17 mouse cellular contexts compared by ENCODE assay signal in genomic region chr1:40808643-40809042, GRCm38 (mm10). TPM values are rescaled to one million over a fixed set of nuclear protein-coding genes. Genes with fewer than 3 reads are reported as not detected.
"Had no signal": no experiment of that assay in that cellular context is flagged by ENCODE, and none has a peak within 500 bp of the region (broad histone marks: within the 10 kb centered on the region; RNA-seq: fewer than 3 reads in every experiment).

No protein-coding gene starts in this region.

- H3K27me3 ChIP-seq: midbrain, embryonic 12.5 days; neural tube, embryonic 12.5 days; stomach, embryonic 15.5 days had no signal

- H3K4me2 ChIP-seq: lung, embryonic 14.5 days; midbrain, embryonic 12.5 days; neural tube, embryonic 12.5 days; stomach, embryonic 15.5 days had no signal

- H3K4me3 ChIP-seq: midbrain, embryonic 10.5 days; midbrain, embryonic 12.5 days; neural tube, embryonic 12.5 days; stomach, embryonic 15.5 days had no signal

- DNase-seq: lung, adult 18-20 months; lung, embryonic 14.5 days; lung, postnatal 10 days; lung, postnatal 4 days; midbrain, embryonic 14.5 days; right cerebral cortex, postnatal 14 days; thymus, adult 18-20 months; thymus, postnatal 14 days; thymus, postnatal 36 days had no signal

- H3K36me3 ChIP-seq: midbrain, embryonic 10.5 days; midbrain, embryonic 12.5 days; neural tube, embryonic 12.5 days; stomach, embryonic 15.5 days had no signal

- H3K27ac ChIP-seq: midbrain, embryonic 10.5 days; midbrain, embryonic 12.5 days; neural tube, embryonic 12.5 days; stomach, embryonic 15.5 days; stomach, postnatal 0 days had no signal

RNA-seq across cellular contexts. Expression of gene Tmem182, which starts 3.2 kb away (rescaled TPM):
- total RNA-seq: megakaryocyte, adult 5-6 weeks; megakaryocyte-erythroid progenitor cell, adult 5-6 weeks; neutrophil, adult 5-6 weeks had no signal
- polyA plus RNA-seq: midbrain, embryonic 10.5 days; midbrain, embryonic 12.5 days had no signal
